Mouse (Mus musculus): ENCODE measurements around the gene Angel1. TPM values are rescaled to one million over a fixed set of nuclear protein-coding genes. Genes with fewer than 3 reads are reported as not detected.

Gene Angel1
- total RNA-seq, 4 experiments from 2014 or later: 5.4 to 8.3 (median 7.1) TPM

DNA sequence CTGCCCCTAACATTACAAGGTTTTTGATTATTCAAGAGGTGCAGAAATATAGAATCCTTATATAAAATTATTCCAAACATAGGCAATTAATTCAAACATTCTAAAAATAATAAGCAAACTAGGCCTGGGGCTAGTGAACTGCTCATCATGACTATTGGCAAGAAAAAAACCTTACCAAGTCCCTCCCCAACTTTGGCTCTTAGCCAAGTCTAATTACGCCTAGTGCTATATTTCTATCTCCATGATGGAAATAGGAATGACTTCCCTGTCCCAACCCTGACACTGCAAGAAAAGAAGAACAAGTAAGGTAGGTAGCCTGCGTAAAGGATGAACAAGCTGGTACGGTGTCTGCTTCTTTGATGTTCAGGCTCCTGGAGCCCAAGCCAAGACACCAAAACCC, 23.6 kb downstream of the Angel1 start:
- no peak for DNase-seq (ENCODE audit: low spot score in 2 of 2)

DNA sequence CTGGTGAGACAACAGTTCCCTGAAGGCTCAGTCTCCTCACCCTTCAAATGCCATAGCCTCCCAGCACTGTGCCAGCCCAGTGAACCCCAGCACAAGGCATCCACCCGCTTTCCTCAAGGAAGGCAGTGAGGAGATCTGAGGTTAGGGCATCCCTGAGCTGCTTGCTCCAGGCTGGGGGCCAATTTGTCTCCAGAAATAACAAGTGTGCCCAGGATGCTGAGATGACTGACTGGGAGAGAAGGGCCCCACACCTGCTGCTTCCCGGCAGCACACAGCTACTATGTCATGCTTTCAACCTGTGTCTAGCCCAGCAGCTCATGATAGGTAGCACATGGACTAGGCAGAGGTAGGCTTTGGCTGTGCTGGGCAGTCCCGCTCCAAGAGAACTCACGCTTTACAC, 24.8 kb downstream of the Angel1 start:
- DNase-seq (ENCODE audit: low spot score in 2 of 2): no peak

DNA sequence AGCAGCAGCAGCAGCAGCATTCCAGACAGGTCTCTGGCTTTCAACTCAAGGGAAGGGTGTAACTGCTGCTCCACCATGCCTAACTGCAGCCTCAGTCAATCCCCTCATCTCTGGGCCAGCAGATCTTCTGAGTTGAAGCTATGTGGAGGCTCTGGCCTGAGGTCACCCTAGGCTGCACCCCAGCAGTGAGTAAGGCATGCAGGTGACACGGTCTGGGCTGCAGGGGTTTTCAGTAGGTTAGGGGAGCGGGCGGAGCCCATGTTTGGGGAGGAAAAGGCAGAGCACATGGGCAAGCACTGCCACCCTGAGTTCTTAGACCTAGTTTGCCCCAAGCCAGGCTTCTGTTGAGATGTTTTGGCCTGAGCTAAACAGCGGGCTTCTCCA, 25.3 kb downstream of the Angel1 start:
- no peak for DNase-seq (ENCODE audit: low spot score in 2 of 2)

DNA sequence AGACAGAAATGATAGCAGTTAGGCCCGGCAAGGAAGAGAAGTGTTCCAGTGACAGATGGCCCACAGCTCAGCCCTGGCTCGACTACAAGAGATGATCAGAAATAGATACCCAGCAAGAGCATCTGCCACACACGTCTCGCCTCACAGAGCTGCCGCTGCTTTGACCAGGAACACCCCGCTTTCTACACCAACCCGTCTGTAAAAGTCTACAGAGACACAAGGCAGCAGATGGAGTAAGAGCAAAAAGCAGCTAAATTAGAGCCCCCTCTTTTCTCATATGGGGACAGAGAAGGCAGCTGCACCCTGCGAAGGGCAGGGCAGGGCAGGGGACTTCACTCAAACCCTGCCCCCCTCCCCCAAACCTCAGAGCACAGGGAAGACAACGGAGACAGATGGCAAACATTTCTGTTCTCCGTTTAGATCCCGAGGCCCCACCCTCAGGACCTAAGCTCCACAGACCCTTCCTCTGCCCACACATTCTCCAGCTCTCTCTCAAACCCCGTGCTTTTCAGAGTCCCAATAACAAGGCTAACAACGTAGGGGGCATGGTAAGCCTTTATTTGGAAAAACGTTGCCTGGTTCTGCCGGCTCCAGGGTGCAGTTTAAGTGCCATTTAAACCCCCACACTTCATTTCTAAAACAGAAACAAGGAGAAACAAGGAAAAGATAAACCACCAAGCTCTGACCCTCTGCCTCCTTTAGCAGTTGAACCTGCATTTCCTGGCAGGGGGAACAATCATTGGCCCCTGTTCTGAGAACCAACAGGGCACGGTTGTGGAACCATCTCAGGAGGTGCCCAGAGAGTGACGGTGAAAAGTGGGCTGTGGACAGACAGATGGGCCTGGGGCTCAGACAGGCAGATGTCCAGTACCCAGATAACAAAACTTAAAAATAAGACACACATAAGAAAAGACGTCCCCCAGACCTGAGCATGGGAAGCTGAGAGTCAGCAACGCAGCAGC, 26.0 kb downstream of the Angel1 start:
- peak; percentile 92 to 93 for DNase-seq (ENCODE audit: low spot score in 2 of 2)

DNA sequence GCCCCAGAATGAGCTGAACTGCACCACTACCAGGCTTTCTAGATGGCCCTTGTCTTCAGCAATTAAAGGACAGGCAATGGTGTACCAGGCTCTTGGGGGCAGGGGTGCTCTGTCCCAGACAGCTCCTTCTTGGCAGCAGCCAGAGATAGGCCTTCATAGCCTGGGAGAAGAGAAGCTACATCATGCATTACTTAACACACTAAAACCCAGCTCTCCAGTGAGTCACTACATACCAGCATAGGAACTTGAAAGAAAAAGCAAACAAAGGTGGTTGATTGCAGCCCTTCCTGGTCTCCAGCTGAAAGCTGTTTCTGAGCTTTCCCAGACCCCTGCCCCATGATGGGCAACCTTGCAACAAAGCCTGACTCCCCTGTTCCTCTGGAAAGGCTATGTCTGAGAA, 27.7 kb downstream of the Angel1 start:
- DNase-seq (ENCODE audit: low spot score in 2 of 2): no peak

DNA sequence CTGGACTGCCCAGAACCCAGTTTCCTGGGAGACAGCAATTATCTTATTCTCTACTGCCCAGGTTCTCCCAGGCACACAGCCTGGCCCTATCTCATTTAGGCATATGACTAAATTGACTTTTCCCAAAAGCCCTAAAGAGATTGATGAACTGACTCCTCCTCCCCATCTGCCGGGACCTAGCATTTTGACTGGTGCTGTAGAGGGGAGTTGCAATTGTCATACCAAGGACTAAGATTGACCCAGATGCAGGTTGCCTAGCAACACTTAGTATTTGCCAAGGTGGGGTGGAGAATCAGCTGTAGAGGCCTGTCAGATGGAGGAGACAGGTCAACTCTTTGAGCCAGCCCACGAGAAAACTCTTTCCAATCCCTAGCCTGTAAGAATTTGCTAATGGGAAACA, 28.3 kb downstream of the Angel1 start:
- peak in 1 of 2 experiments; percentile 3 for DNase-seq (ENCODE audit: low spot score in 2 of 2)

DNA sequence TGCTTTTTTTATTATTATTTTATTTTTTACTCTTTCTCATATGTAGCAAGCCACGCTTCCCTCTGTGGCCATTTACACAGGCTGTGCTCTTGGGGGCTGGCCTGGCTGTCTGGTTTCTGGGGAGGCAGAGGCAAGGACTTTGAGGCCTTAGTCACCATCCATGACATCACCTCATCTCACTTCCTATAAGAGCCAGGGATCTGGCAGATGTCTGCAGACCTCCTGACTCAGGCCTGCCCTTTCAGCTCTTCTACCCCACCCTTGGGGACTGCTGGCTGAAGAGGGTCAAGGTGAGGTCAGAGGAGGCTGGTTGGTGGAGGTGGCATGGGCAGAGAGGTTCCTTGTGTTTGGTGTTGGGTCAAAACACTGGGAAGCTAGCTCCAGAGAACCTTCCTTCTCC, 31.8 kb downstream of the Angel1 start:
- no peak for DNase-seq (ENCODE audit: low spot score in 2 of 2)

DNA sequence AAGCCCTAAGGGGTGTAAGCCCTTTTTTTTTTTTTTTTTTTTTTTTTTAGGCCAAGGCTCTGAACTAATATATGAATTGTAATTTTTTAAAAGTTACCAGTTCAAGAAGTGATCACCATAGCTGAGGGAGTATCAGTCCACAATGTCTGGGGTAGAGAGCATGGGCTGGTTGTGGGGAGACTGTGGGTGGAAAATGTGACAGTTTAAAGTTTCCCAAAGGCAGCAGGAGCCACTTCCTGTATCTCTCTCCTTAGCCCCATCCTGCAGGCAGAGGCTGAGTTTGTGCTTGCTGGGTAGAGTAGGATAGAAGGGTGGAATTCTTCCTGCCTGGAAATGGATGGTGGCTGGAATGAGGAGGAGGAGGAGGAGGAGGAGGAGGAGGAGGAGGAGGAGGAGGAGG, 32.9 kb downstream of the Angel1 start:
- no peak for DNase-seq (ENCODE audit: low spot score in 2 of 2)

DNA sequence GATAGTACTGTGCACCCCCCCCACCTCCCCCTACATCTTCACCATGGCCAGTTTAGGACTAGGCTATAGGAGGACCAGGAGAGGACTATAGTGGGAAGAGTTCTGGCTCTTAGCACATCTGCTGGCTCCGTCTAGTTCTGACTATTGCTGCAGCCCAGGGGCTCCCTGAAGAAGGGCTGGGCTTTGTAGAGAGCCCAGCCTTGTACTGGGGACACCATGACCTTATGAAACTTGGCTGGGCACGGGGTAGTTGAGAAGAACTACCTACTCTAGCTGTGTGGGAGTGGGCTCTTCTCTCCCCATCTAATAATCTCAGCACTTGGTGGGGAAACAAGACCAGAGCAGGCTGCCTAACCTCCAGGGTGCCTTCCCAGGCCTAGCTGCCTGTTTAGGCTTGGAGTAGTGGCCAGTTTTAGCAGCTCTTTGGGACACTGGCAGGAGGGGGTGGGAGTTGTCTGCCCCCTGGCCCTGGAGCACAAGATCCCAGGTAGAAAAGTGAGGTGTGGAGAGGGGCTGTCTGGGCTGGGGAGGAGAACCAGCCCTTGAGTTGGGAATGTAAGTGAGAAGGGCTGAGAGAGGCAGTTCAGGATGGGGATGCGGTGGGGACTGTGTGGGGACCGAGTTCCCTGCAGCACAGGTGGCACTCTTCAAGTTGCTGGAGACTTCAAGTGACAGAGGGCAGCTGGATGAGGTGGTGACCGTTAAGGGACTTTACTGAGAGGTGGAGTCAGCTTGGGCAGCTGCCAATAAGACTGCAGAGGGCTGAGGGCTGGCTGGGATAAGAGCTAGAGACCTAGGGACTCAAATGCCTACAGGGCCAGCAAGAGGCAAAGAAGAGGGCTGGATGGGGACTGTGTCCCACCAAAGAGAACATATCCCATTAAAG, 33.5 kb downstream of the Angel1 start:
- peak in 1 of 2 experiments; percentile 3 for DNase-seq (ENCODE audit: low spot score in 2 of 2)

DNA sequence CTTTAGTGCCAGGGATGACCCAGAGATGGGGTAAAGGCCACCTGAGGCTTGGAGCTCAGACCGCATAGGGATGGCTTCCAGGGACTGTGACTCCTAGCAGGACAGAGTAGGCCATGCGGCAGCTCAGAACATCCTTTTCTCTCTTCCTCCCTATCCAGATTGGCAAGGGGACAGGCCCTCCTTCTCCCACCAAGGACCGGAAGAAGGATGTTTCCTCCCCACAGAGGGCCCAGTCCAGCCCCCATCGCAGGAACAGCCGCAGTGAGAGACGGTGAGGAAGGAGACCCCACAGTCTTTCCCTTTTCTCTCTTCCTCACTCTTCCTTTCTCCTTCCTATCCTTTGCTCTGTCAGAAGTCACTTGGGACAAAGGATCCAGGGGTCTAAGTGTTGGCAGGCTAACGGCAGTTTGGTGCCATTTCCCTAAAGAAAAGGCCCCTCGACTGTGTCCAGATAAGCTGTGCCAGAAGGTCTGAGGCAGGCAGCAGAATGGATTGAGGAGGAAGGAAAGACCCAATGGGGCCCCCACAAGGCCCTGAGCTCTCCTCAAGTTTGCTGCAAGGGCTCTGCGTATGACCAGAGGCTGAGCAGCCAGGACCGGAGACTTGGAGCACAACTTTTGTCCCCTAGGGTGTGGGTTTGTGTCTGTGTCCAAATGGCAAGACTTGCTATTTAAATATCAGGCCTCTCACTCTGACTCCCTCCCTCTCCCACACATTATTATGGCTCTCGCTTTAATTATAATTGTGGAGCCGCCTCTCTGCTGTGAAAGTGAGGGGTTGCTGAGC, 35.4 kb downstream of the Angel1 start:
- no peak for DNase-seq (ENCODE audit: low spot score in 2 of 2)

DNA sequence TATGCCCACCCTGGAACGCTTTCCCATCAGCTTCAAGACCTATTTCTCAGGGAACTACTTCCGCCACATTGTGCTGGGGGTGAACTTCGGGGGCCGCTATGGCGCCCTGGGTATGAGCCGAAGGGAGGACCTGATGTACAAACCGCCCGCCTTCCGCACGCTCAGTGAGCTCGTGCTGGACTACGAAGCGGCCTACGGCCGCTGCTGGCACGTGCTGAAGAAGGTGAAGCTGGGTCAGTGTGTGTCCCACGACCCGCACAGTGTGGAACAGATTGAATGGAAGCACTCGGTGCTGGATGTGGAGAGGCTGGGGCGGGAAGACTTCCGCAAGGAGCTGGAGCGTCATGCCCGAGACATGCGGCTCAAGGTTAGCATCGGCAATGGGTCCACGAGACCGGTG, 37.3 kb downstream of the Angel1 start:
- no peak for DNase-seq (ENCODE audit: low spot score in 2 of 2)

DNA sequence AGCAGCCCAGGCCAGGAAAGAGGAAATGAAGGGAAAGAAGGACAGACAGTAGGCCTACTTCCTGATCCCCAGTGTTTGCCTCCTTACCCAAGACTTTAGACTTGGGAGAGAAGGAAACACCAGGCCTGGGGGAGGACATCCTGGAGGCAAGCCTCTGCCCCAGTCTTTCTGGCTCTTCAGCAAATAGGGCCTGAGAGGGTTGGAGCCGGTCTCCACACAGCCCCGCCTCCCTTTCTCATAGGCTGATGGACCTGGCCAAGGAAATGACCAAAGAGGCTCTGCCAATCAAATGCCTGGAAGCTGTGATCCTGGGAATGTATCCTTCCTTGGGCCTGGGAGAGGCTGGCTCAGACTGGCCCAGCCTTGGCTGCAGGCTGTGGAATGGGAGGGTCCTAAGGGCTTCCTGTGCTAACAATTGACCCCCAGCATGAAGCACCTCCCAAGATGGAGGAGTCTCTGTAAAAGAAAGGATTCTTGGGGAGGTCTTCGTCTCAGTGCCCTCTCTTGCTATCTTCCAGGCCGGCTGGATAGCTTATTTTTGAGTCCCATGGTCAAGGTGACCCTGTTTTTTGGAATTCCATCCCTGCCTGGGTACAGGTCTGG, 38.2 kb downstream of the Angel1 start:
- no peak for DNase-seq (ENCODE audit: low spot score in 2 of 2)

DNA sequence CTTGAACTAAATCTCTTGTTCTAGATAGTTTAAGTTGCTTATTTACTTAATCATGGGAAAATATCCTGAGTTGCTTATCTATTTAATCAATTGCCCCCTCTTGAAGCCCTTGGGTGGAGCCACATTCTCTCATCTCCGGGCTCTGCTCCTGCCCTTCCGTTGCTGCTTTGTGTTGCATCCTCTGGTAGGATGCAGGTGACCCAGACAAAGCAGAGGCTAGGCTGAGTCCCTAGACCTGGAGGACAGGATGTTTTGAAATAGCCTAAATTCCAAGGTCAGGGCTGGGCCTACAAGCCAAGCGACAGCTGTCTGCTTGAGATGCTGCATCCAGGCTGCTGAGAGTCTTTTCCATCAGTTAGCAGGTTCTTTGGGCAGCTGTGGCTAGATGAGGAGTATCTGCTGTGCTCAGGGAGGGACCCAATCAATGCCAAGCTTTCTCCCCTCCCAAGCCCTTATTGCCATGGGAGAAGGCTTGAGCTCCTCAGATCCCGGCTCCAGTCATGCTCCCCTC, 38.8 kb downstream of the Angel1 start:
- no peak for DNase-seq (ENCODE audit: low spot score in 2 of 2)

DNA sequence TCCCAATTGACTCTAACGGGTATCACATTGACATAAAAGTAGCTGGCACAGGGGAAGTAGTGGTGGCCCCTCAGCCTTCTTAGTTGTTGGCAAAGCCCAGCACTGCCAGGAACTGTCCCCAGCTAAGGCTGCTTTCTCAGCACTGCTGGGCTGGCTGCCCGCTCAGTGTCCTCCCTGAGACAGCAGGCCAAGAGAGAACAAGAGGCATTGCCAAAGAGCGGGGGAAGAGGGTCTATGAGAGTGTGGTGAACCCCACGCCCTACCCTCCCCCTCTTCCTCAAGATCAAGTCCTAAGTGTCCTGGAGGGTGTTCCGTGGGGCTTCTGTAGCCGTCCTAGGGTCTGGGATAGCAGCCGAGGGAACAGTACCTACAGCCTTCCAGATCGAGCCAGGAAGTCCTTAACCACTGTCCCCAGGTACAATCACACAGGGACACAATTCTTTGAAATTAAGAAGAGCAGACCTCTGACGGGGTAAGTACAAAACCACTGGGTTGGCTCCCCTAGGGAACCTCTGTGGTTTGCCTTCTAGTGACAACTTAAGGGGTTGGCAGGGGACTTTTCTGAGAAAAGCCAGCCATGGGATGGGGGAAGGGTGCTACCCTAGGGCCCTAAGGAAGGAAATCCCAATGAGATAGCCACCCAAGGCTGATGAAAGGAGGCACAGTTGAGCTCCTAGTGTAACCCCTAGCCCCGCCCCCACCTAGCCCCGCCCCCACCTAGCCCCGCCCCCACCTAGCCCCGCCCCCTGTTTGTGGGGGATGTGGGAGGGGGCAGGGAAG, 39.5 kb downstream of the Angel1 start:
- DNase-seq (ENCODE audit: low spot score in 2 of 2): no peak

DNA sequence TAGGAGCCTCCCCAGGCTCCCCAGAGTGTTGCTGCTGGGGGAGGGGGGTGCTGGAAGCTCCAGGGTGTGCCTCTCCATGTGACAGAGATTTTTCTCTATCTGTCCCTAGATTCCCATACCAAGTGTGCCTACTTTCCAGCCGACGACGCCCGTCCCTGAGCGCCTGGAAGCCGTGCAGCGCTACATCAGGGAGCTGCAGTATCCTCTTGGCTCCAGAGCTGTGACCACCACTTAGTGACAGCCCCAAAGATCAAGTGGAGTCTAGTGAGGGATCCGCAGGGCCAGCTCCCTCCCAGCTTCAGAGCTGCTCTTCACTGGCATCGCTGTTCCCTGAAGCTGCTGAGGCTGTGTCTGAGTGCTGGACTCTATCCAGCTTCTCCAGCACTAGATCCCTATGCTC, 41.0 kb downstream of the Angel1 start:
- peak; percentile 48 to 57 for DNase-seq (ENCODE audit: low spot score in 2 of 2)

DNA sequence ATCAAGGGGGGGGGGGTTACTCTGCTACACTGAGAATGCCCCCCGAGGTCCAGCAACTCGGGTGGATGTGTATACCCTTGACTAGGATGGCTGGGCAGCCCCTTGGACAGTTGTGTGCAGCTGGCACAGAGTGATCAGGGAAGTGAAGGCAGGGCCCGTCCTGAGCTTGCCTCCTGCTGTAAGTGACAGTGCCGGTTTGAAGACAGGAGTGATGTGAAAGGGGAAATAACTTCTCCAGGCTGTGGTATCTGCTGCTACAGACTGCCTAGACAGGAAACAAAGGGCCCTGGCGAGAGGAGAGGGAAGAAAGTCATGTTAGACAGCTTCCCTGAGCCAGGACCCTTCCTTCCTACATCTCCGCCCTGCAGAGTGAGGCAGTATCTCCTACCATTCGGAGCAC, 42.6 kb downstream of the Angel1 start:
- DNase-seq (ENCODE audit: low spot score in 2 of 2): no peak

DNA sequence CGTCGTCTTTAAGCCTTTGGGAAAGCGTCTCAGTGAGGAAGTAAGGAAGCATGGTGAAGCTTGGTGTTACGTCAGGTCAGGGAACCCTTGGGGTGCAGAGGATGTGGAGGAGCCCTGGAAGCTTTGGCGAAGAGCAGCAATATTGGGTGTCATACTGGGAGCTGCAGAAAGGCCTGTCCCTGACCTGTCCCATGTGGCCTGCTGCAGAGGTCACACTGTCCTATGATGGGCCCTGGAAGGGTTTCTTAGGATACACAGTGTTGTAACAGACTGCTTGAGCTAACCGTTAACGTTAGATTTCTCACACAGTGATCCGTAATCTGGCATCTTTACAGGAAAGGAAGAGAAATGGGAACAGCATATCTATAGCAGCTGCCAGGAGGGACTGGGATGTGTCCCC, 44.1 kb downstream of the Angel1 start:
- no peak for DNase-seq (ENCODE audit: low spot score in 2 of 2)

DNA sequence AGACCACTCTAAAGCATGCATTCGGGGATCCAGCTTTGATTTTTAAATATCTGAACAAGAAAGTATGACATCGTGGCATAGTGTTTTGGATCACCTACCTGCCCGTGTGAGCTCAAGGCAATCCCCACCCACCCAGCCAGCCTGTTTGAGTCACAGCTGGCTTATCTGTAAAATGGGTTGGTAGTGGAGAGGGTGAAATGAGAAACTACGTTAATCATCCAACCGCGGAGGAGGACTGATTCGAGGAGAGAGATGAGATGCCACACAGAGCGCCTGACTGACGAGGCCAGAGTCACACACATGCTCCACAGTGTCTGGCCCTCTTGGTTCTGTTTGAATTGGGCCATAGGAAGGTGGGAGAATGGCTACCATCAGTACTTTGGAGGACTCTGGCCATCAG, 44.6 kb downstream of the Angel1 start:
- no peak for DNase-seq (ENCODE audit: low spot score in 2 of 2)

DNA sequence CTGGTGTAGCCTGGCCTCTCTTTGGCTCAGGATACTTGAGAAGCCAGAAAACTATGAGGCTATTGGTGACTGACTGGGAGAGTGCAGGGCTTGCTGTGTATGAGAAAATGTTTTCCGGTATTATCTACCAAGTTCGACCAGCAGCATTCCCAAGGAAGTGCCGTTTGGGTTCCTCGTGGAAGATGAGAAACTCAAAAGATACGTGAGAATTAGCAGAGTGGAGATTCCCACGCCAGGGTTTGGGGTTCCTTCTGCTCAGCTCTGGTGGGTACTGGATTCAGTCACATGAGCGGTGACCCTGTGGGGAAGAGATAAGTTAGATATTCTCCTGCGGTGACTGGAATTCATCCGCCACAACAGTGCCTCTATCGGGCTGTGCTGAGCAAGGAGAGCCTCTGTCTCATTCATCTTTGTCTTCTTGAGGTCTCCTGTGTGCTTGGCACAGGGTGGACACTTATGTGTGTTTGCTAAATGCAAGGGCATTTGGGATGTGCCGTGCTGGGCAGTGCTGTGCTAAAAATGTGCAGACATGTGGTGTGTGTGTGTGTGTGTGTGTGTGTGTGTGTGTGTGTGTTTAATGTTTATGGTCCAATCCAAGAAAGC, 45.6 kb downstream of the Angel1 start:
- DNase-seq (ENCODE audit: low spot score in 2 of 2): no peak
